Mouse (Mus musculus): ENCODE measurements around the gene Chek2. TPM values are rescaled to one million over a fixed set of nuclear protein-coding genes. Genes with fewer than 3 reads are reported as not detected.

Gene Chek2
- polyA plus RNA-seq, 1 experiment from 2014 or later: 28.5 TPM

DNA sequence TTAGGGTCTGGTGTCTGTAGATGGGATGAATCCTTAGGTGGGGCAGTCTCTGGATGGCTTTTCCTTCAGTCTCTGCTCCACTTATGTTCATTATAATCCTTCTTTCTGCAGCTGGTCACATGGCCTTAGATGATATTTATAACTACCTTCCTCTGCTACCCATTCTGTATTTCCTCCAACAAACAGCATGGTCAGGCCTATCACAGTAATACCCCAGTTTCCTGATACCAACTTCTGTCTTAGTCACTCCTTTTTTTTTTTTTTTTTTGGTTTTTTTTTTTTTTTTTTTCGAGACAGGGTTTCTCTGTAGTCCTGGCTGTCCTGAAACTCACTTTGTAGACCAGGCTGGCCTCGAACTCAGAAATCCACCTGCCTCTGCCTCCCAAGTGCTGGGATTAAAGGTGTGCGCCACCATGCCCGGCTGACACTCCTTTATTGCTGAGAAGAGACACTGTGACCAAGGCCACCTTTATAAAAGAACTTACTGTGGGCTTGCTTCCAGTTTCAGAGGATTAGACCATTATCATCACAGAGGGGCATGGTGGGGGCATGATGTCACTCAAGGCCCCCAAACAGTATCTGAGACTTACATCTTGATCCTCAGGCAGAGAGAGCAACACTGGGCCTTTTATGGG lies 70.3 kb downstream of the Chek2 start:
- no peaks in the 10 kb centered on the region for H3K9me3 ChIP-seq

DNA sequence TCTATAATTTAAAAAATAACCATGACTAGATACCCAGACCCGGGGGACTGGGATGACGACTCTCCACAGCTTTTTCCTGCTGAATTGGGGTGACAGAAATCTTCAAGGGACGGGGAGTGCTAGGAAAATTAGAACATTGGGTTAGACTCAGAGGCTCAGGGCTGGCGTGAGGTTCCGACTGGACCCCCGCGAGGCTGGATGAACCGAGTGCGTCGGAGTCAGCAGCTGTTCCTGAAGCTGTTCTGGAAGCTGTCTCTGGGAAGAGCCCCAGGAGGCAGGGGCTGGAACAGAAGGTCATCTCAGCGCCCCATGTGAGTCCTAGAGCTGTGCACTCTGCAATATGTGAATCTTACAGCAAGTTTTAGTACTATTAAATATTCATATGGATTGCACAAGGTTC lies 75.1 kb downstream of the Chek2 start:
- WGBS: 85% methylated on average over 11 of the region's 11 CpGs
- no peaks in the 10 kb centered on the region for H3K27me3 ChIP-seq
- ATAC-seq (ENCODE audit: insufficient number of reproducible peaks, insufficient read depth, low FRiP score, low TSS enrichment, low read depth): no peak
- H3K4me1 ChIP-seq: peaks cover 7% of the 10 kb centered on the region
- H3K9me3 ChIP-seq: no peaks in the 10 kb centered on the region
- H3K4me3 ChIP-seq: no peak overlapping the region
- no peak overlapping the region for H3K27ac ChIP-seq
- no peak overlapping the region for H3K4me2 ChIP-seq
- peaks cover 22% of the 10 kb centered on the region for H3K36me3 ChIP-seq
- H3K9ac ChIP-seq: no peak overlapping the region

More for the DNA sequence above, 70.3 kb downstream of the Chek2 start:
- Histone ChIP-seq H3K4me3 (no peak overlapping the region), H3K9ac (no peak overlapping the region), H3K36me3 (peaks cover 17% of the 10 kb centered on the region), H3K27ac (no peak overlapping the region), H3K4me1 (peaks cover 7% of the 10 kb centered on the region), H3K4me2 (no peak overlapping the region), H3K27me3 (no peaks in the 10 kb centered on the region)
- 86% methylated on average over 4 of the region's 4 CpGs for WGBS
- no peak for ATAC-seq (ENCODE audit: insufficient number of reproducible peaks, insufficient read depth, low FRiP score, low TSS enrichment, low read depth)

GRCm38 (mm10) chr5:110916241-110916640 lies 76.5 kb downstream of the Chek2 start:
- Histone ChIP-seq H3K4me1 (peaks cover 6% of the 10 kb centered on the region), H3K27me3 (no peaks in the 10 kb centered on the region), H3K9ac (no peak overlapping the region), H3K9me3 (no peaks in the 10 kb centered on the region), H3K36me3 (peaks cover 22% of the 10 kb centered on the region), H3K27ac (no peak overlapping the region), H3K4me3 (no peak overlapping the region), H3K4me2 (no peak overlapping the region)
- 93% methylated on average over 3 of the region's 3 CpGs for WGBS
- ATAC-seq (ENCODE audit: insufficient number of reproducible peaks, insufficient read depth, low FRiP score, low TSS enrichment, low read depth): no peak

DNA sequence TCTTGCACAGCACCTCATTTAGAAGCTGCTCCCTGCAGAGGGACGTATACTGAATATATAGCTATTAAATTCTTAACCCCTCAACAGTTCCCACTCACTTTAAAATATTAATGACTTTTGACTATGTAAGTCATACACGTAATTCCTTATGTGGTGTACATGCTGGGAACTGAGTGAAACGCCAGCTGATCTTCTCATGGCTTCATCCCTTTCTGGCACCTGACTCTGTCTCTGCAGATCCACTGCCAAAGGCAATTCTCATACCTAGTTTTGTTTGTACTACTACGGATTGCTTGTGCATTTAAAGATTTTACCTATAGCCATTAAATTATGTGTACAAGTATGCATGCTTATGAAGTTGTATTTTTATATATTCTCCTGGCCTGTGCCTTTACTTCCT lies 79.8 kb downstream of the Chek2 start:
- Histone ChIP-seq H3K9ac (no peak overlapping the region), H3K27me3 (no peaks in the 10 kb centered on the region), H3K27ac (no peak overlapping the region), H3K4me1 (no peaks in the 10 kb centered on the region), H3K4me2 (no peak overlapping the region), H3K4me3 (no peak overlapping the region), H3K9me3 (no peaks in the 10 kb centered on the region), H3K36me3 (peaks cover 22% of the 10 kb centered on the region)
- WGBS: 79% methylated on average over 4 of the region's 4 CpGs
- no peak for ATAC-seq (ENCODE audit: insufficient number of reproducible peaks, insufficient read depth, low FRiP score, low TSS enrichment, low read depth)

DNA sequence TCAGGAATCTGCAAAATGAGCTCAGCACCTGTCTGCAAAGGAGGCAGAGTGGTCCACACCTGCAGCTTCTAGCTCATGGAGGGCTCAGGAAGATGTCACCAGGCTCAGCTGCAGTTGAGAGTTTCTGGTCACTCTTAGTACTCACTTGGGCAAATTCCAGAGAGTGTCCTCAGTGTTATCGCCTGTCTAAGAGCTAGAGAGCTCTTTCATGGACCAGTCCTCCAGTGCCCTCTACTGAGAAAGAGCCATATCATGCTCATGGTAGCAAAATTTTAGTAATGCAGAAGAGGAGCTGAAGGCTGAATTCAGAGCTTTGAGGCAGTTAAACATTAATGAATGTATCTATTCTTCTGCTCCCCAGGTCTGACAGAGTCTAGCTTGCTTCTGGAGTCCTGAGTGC lies 83.6 kb downstream of the Chek2 start:
- H3K4me3 ChIP-seq: no peak overlapping the region
- no peaks in the 10 kb centered on the region for H3K9me3 ChIP-seq
- no peaks in the 10 kb centered on the region for H3K27me3 ChIP-seq
- no peak overlapping the region for H3K4me2 ChIP-seq
- H3K4me1 ChIP-seq: peaks cover 5% of the 10 kb centered on the region; the same call in 1 of the 2 replicates
- ATAC-seq (ENCODE audit: insufficient number of reproducible peaks, insufficient read depth, low FRiP score, low TSS enrichment, low read depth): no peak
- H3K36me3 ChIP-seq: no peaks in the 10 kb centered on the region
- WGBS: 27% methylated on average over 1 of the region's 1 CpGs
- no peak overlapping the region for H3K9ac ChIP-seq
- no peak overlapping the region for H3K27ac ChIP-seq

Other genes starting within 250 kb of the Chek2 start
- 44.9 and 58.3 TPM in 2 replicates for gene Noc4l, start 186.6 kb upstream of the Chek2 start, polyA plus RNA-seq (2015; fragmentation: Nextera tagmentation; extraction: Ambion mirVana)
- 27.1 and 32.0 TPM in 2 replicates for gene Ddx51, start 186.5 kb upstream of the Chek2 start, polyA plus RNA-seq (2015; fragmentation: Nextera tagmentation; extraction: Ambion mirVana)
- gene Ep400, start 69.3 kb upstream of the Chek2 start, polyA plus RNA-seq (2015; fragmentation: Nextera tagmentation; extraction: Ambion mirVana): 41.4 and 49.8 TPM in 2 replicates
- gene Pus1, start 59.3 kb upstream of the Chek2 start, polyA plus RNA-seq (2015; fragmentation: Nextera tagmentation; extraction: Ambion mirVana): 32.4 and 34.4 TPM in 2 replicates
- gene Ulk1, start 29.9 kb upstream of the Chek2 start, polyA plus RNA-seq (2015; fragmentation: Nextera tagmentation; extraction: Ambion mirVana): 19.2 and 21.9 TPM in 2 replicates
- gene Hscb, start 202 bp upstream of the Chek2 start, polyA plus RNA-seq (2015; fragmentation: Nextera tagmentation; extraction: Ambion mirVana): 28.7 and 29.8 TPM in 2 replicates
- gene Ttc28, start 39.8 kb downstream of the Chek2 start, polyA plus RNA-seq (2015; fragmentation: Nextera tagmentation; extraction: Ambion mirVana): 17.6 and 18.0 TPM in 2 replicates